Mouse (Mus musculus): ENCODE results near the gene E130114P18Rik. TPM values are rescaled to one million over a fixed set of nuclear protein-coding genes. Genes with fewer than 3 reads are reported as not detected.

E130114P18Rik gene
- polyA plus RNA-seq, 1 experiment: not detected

DNA sequence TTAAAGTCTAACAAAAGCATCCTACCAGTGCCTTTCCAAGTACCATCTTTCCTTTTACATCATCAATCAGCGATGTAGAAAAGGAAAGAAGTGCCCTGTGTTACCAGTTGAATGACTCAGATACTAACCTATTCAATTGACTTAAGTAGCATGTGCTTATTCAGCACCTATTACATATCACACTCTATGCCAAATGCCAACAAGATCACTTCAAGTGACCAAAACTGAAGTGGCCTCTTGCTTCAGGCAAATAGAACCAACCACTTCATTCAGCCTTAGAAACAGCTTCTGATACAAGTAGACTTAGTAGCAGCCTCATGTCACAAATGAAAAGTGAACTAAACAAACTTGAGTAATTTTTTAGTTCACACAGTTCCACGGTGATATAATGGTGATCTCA, 249.4 kb downstream of the E130114P18Rik start:
- Histone ChIP-seq H3K27me3 (ENCODE audit: control insufficient read depth, insufficient read depth, insufficient read length) (no peaks in the 10 kb centered on the region), H3K36me3 (ENCODE audit: control insufficient read depth, insufficient read depth) (no peaks in the 10 kb centered on the region), H3K79me3 (ENCODE audit: low read depth) (no peaks in the 10 kb centered on the region), H3ac (ENCODE audit: control insufficient read depth, insufficient read length, low read depth) (no peak overlapping the region), H3K79me2 (ENCODE audit: control insufficient read depth, insufficient read depth) (no peaks in the 10 kb centered on the region), H3K4me3 (ENCODE audit: insufficient read depth, poor library complexity, severe bottlenecking) (no peak overlapping the region)
- no peak for TF ChIP-seq MYOD1 (IDR thresholded peaks at IDR 0.05; ENCODE audit: control insufficient read depth, insufficient read length, low read depth)
- TF ChIP-seq FOSL1 (IDR thresholded peaks at IDR 0.05; ENCODE audit: insufficient read depth, low read length, poor library complexity, severe bottlenecking): no peak
- TF ChIP-seq CTCF (IDR thresholded peaks at IDR 0.05; ENCODE audit: control insufficient read depth, insufficient read depth, insufficient read length): no peak
- no peak for TF ChIP-seq MYOG (IDR thresholded peaks at IDR 0.05; ENCODE audit: control insufficient read depth, extremely low read depth, insufficient read length)
- TF ChIP-seq MAX (IDR thresholded peaks at IDR 0.05): no peak
- TF ChIP-seq USF1 (IDR thresholded peaks at IDR 0.05; ENCODE audit: low read depth): no peak
- no peak for TF ChIP-seq CEBPB (IDR thresholded peaks at IDR 0.05; ENCODE audit: low read depth)

Other genes with a start within 250 kb of the E130114P18Rik start
- 0.33 TPM for gene Nfia, start 5.3 kb downstream of the E130114P18Rik start, polyA plus RNA-seq (2012; fragmentation: generic; extraction: Trizol)

Measured in C2C12 (cell line).